In the genomic region with DNA sequence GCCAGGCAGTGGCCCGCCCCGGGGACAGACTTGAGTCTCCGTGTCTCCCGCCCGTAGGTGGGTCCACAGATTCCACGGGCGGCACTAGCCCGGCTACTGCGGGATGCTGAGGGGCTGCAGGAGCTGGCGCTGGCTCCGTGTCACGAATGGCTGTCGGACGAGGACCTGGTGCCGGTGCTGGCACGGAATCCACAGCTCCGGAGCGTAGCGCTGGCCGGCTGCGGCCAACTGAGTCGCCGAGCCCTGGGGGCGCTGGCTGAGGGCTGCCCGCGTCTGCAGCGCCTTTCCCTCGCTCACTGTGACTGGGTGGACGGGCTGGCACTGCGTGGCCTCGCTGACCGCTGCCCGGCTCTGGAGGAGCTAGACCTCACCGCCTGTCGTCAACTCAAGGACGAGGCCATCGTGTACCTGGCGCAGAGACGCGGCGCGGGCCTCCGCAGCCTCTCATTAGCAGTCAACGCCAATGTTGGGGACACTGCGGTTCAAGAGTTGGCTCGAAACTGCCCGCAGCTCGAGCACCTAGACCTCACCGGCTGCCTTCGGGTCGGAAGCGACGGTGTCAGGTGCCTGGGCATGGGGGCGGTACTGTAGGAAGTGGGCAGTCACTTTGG, we compare ENCODE assay signal across 8 mouse cellular contexts. TPM values are rescaled to one million over a fixed set of nuclear protein-coding genes. Genes with fewer than 3 reads are reported as not detected.
DNase-seq lines count a peak whose midpoint lies in the region; ATAC-seq and TF ChIP-seq lines count a peak whose summit lies in the region.

No protein-coding gene starts in this region.

- peaks cover 27% of the 10 kb centered on the region for H3K4me1 ChIP-seq in cerebellum, adult 2 months (ENCODE audit: control insufficient read depth, insufficient read depth, low read length)
- H3K4me1 ChIP-seq in spleen, adult 2 months (ENCODE audit: control insufficient read depth, insufficient read depth, insufficient read length): peaks cover 15% of the 10 kb centered on the region
- H3K4me1 ChIP-seq in hindbrain, embryonic 13.5 days (replicated peaks): peaks cover 56% of the 10 kb centered on the region
- peaks cover 33% of the 10 kb centered on the region for H3K4me1 ChIP-seq in liver, embryonic 16.5 days (ENCODE audit: control insufficient read depth, low read depth, low read length)

- peak overlapping the region; percentile 76 for H3K4me3 ChIP-seq in cerebellum, adult 2 months (replicated peaks; ENCODE audit: insufficient read depth, low read depth, low read length)
- H3K4me3 ChIP-seq in spleen, adult 2 months (ENCODE audit: extremely low read depth, insufficient read depth, insufficient read length): peak overlapping the region; percentile 64
- peak overlapping the region; percentile 61 for H3K4me3 ChIP-seq in hindbrain, embryonic 13.5 days
- peak overlapping the region; percentile 69 for H3K4me3 ChIP-seq in liver, embryonic 16.5 days (ENCODE audit: low read depth, low read length)

- H3K9ac ChIP-seq in hindbrain, embryonic 13.5 days: peak overlapping the region; percentile 84
- H3K9ac ChIP-seq in liver, embryonic 16.5 days (ENCODE audit: low read depth, low read length): peak overlapping the region; percentile 68

- no peaks in the 10 kb centered on the region for H3K27me3 ChIP-seq in cerebellum, adult 2 months (ENCODE audit: control insufficient read depth, insufficient read depth, low read length)
- peaks cover 12% of the 10 kb centered on the region; the same call in 1 of the 2 replicates for H3K27me3 ChIP-seq in spleen, adult 2 months (ENCODE audit: control insufficient read depth, insufficient read depth, low read length)
- H3K27me3 ChIP-seq in hindbrain, embryonic 13.5 days: peaks cover 19% of the 10 kb centered on the region
- peaks cover 35% of the 10 kb centered on the region for H3K27me3 ChIP-seq in liver, embryonic 16.5 days (ENCODE audit: control insufficient read depth, insufficient read depth, low read depth, low read length)

- H3K27ac ChIP-seq in cerebellum, adult 2 months (ENCODE audit: insufficient read depth, low read length): peak overlapping the region; percentile 84
- H3K27ac ChIP-seq in spleen, adult 2 months (ENCODE audit: insufficient read depth, low read length): peak overlapping the region; percentile 82; the same call in 1 of the 2 replicates
- H3K27ac ChIP-seq in hindbrain, embryonic 13.5 days: peak overlapping the region; percentile 97
- peak overlapping the region; percentile 83 for H3K27ac ChIP-seq in liver, embryonic 16.5 days (ENCODE audit: low read length)

- DNase-seq in cerebellum, adult 2 months: no peak
- no peak for DNase-seq in cerebellum, adult 11-12 months
- DNase-seq in spleen, adult 2 months (ENCODE audit: low read depth in 1 of 2, low spot score in 2 of 2): no peak
- DNase-seq in spleen, adult 18-20 months: no peak
- no peak for DNase-seq in urinary bladder, adult 18-20 months (ENCODE audit: low spot score in 2 of 2)

- TF ChIP-seq CTCF in cerebellum, adult 2 months (IDR thresholded peaks at IDR 0.05; ENCODE audit: borderline replicate concordance, insufficient read depth, low read depth, low read length): no peak
- TF ChIP-seq CTCF in spleen, adult 2 months (IDR thresholded peaks at IDR 0.05; ENCODE audit: extremely low read depth, insufficient read depth, insufficient read length, insufficient replicate concordance): no peak

- peak; percentile 6 for ATAC-seq in hindbrain, embryonic 13.5 days (ENCODE audit: low FRiP score)
- no peak for ATAC-seq in liver, embryonic 16.5 days (ENCODE audit: low read depth)
- ATAC-seq in frontal cortex, adult (ENCODE audit: low TSS enrichment): no peak

- H3K4me2 ChIP-seq in hindbrain, embryonic 13.5 days: peak overlapping the region; percentile 99
- H3K4me2 ChIP-seq in liver, embryonic 16.5 days (ENCODE audit: low read depth, low read length): peak overlapping the region; percentile 100

- H3K36me3 ChIP-seq in spleen, adult 2 months (ENCODE audit: control insufficient read depth, insufficient read depth, low read length): 0 out of 2 replicates have a peak, but pooled peaks cover 1% of the 10 kb centered on the region
- H3K36me3 ChIP-seq in hindbrain, embryonic 13.5 days: peaks cover 26% of the 10 kb centered on the region
- 0 out of 2 replicates have a peak, but pooled peaks cover 3% of the 10 kb centered on the region for H3K36me3 ChIP-seq in liver, embryonic 16.5 days (ENCODE audit: control insufficient read depth, insufficient read depth)

- WGBS in cerebellum, adult 2 months: under 1% methylated on average over 54 of the region's 54 CpGs
- WGBS in spleen, adult 2 months: 2% methylated on average over 54 of the region's 54 CpGs
- 2% methylated on average over 53 of the region's 54 CpGs for WGBS in hindbrain, embryonic 13.5 days
- 3% methylated on average over 54 of the region's 54 CpGs for WGBS in liver, embryonic 16.5 days (ENCODE audit: insufficient replicate concordance)

- TF ChIP-seq POLR2A in cerebellum, adult 2 months (IDR thresholded peaks at IDR 0.05; ENCODE audit: borderline replicate concordance, insufficient read depth, low read length): no peak
- no peak for TF ChIP-seq POLR2A in spleen, adult 2 months (IDR thresholded peaks at IDR 0.05; ENCODE audit: low read depth, low read length)

- H3K9me3 ChIP-seq in hindbrain, embryonic 13.5 days: no peaks in the 10 kb centered on the region
- H3K9me3 ChIP-seq in liver, embryonic 16.5 days (replicated peaks; ENCODE audit: control insufficient read depth, low read length): no peaks in the 10 kb centered on the region

RNA-seq across cellular contexts. Expression of gene Fbxl15, which starts 1.2 kb away (rescaled TPM):
- 38.8 and 41.7 TPM in 2 replicates for polyA plus RNA-seq in cerebellum, adult 2 months (2012; rRNA removed)
- 12.1 and 16.4 TPM in 2 replicates for polyA plus RNA-seq in spleen, adult 2 months (2012; rRNA removed)
- polyA plus RNA-seq in hindbrain, embryonic 13.5 days (2015; fragmentation: Nextera tagmentation; extraction: Ambion mirVana): 39.8 and 40.0 TPM in 2 replicates
- polyA plus RNA-seq in liver, embryonic 16.5 days (2015; fragmentation: Nextera tagmentation; extraction: Ambion mirVana): 11.1 and 11.6 TPM in 2 replicates

RNA-seq across cellular contexts. Expression of gene Psd, which starts 2.2 kb away (rescaled TPM):
- 194 and 207 TPM in 2 replicates for polyA plus RNA-seq in cerebellum, adult 2 months (2012; rRNA removed)
- 3.6 and 4.7 TPM in 2 replicates for polyA plus RNA-seq in spleen, adult 2 months (2012; rRNA removed)
- 58.4 and 59.3 TPM in 2 replicates for polyA plus RNA-seq in hindbrain, embryonic 13.5 days (2015; fragmentation: Nextera tagmentation; extraction: Ambion mirVana)
- polyA plus RNA-seq in liver, embryonic 16.5 days (2015; fragmentation: Nextera tagmentation; extraction: Ambion mirVana): 3.3 TPM in 2 replicates

RNA-seq across cellular contexts. Expression of gene Cuedc2, which starts 9.4 kb away (rescaled TPM):
- 258 and 262 TPM in 2 replicates for polyA plus RNA-seq in cerebellum, adult 2 months (2012; rRNA removed)
- polyA plus RNA-seq in spleen, adult 2 months (2012; rRNA removed): 45.3 and 55.0 TPM in 2 replicates
- polyA plus RNA-seq in hindbrain, embryonic 13.5 days (2015; fragmentation: Nextera tagmentation; extraction: Ambion mirVana): 317 and 326 TPM in 2 replicates
- 67.3 and 67.6 TPM in 2 replicates for polyA plus RNA-seq in liver, embryonic 16.5 days (2015; fragmentation: Nextera tagmentation; extraction: Ambion mirVana)

RNA-seq across cellular contexts. Expression of gene Mfsd13a, which starts 11.8 kb away (rescaled TPM):
- 32.3 and 32.9 TPM in 2 replicates for polyA plus RNA-seq in cerebellum, adult 2 months (2012; rRNA removed)
- 5.3 and 10.8 TPM in 2 replicates for polyA plus RNA-seq in spleen, adult 2 months (2012; rRNA removed)
- 8.2 and 11.2 TPM in 2 replicates for polyA plus RNA-seq in hindbrain, embryonic 13.5 days (2015; fragmentation: Nextera tagmentation; extraction: Ambion mirVana)
- 11.2 and 13.8 TPM in 2 replicates for polyA plus RNA-seq in liver, embryonic 16.5 days (2015; fragmentation: Nextera tagmentation; extraction: Ambion mirVana)

RNA-seq across cellular contexts. Expression of gene 2310034G01Rik, which starts 21.0 kb away (rescaled TPM):
- 1.7 and 2.2 TPM in 2 replicates for polyA plus RNA-seq in cerebellum, adult 2 months (2012; rRNA removed)
- polyA plus RNA-seq in spleen, adult 2 months (2012; rRNA removed): 0.16 and 0.42 TPM in 2 replicates
- polyA plus RNA-seq in hindbrain, embryonic 13.5 days (2015; fragmentation: Nextera tagmentation; extraction: Ambion mirVana): 2.4 and 2.7 TPM in 2 replicates
- polyA plus RNA-seq in liver, embryonic 16.5 days (2015; fragmentation: Nextera tagmentation; extraction: Ambion mirVana): 0.36 and 0.40 TPM in 2 replicates

Comparison
In these comparisons a context has a peak if more than half of its experiments do, and no peak if none do; other contexts are left out.
1. RNA of gene Psd, which starts 2.2 kb away (polyA plus RNA-seq): 194 to 207 TPM in cerebellum, adult 2 months and 58.4 to 59.3 TPM in hindbrain, embryonic 13.5 days; 3.6 to 4.7 TPM in spleen, adult 2 months and 3.3 TPM in liver, embryonic 16.5 days; every median in the first group is over 10 times any median in the second.
2. Peak in every context shown above with its lines, with median percentiles within 50 percentile points of each other: H3K27ac ChIP-seq and H3K4me3 ChIP-seq.